Mouse (Mus musculus) midbrain, embryonic 12.5 days (tissue): ENCODE results near the gene 4930402K13Rik. TPM values are rescaled to one million over a fixed set of nuclear protein-coding genes. Genes with fewer than 3 reads are reported as not detected.
A peak's percentile ranks its signal among the peaks of the same experiment; 100 is the strongest.
"Not testable (repeated sequence)": the region's sequence is repeated elsewhere in the genome, so short reads cannot be mapped to it uniquely, and the experiment has no call there.

ENCODE experiments used
- ATAC-seq: fragments of 200-750 bp; cut with Nextera tagmentation; 2 replicates; pipeline ENCODE4 v1.8.0; 2017; ENCODE audit warnings: low read depth, moderate TSS enrichment, moderate library complexity; ENCODE audit not compliant: low FRiP score
- H3K27ac ChIP-seq: fragments of 300-500 bp; sonication (generic); replicated peaks from 2 replicates; pipeline ENCODE4 v1.5.1; 2016; ENCODE audit warnings: mild to moderate bottlenecking
- H3K27me3 ChIP-seq: fragments of 300-500 bp; sonication (generic); 2 replicates; pipeline ENCODE4 v1.6.1; 2016; ENCODE audit warnings: mild to moderate bottlenecking
- H3K36me3 ChIP-seq: fragments of 300-500 bp; sonication (generic); 2 replicates; pipeline ENCODE4 v1.6.1; 2016
- H3K4me1 ChIP-seq: fragments of 300-500 bp; sonication (generic); 2 replicates; pipeline ENCODE4 v1.6.1; 2016
- H3K4me2 ChIP-seq: fragments of 300-500 bp; sonication (generic); replicated peaks from 2 replicates; pipeline ENCODE4 v1.6.1; 2016; ENCODE audit warnings: mild to moderate bottlenecking, moderate library complexity
- H3K4me3 ChIP-seq: fragments of 300-500 bp; sonication (generic); 2 replicates; pipeline ENCODE4 v1.5.1; 2016; ENCODE audit warnings: mild to moderate bottlenecking
- H3K9ac ChIP-seq: fragments of 300-500 bp; sonication (generic); replicated peaks from 2 replicates; pipeline ENCODE4 v1.6.1; 2016; ENCODE audit warnings: mild to moderate bottlenecking, moderate library complexity
- H3K9me3 ChIP-seq: fragments of 300-500 bp; sonication (generic); 2 replicates; pipeline ENCODE4 v1.6.1; 2016; ENCODE audit warnings: mild to moderate bottlenecking
- WGBS: fragments of 180-500 bp; shearing (Covaris S2); methylation state at CpG from one replicate; pipeline ENCODE4 v1.1.7; 2016; 5-methylcytosine and 5-hydroxymethylcytosine counted together
- polyA plus RNA-seq: library from polyadenylated mRNA; unstranded; fragments of >200 nt; fragmentation: Nextera tagmentation; extraction: Ambion mirVana; gene quantifications from 2 replicates; pipeline ENCODE4 v1.2.1, GENCODE M21; 2016

The 4930402K13Rik gene
- not detected in 2 replicates for polyA plus RNA-seq

DNA sequence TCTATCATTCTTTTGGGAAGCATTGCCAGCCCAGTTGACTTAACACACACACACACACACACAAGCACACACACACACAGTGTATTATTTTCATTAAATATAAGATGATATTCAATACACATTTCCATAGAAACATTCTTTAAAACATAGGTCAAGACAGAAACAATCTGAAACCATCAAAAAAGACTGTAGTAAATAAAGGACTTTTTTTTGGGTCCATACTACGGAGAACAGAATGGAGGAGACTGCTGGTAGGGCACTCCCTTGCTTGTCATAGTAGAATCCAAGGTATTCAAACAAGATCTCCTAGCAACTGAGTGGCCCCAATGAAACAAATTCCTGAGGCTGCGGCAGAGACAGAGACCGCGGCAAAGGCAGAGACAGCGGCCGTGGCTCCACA, at the start of gene 4930402K13Rik:
TSS of gene 4930402K13Rik (plus strand) at position 301 of the 400 bp plus-strand sequence.
- H3K4me1 ChIP-seq = no peaks in the 10 kb centered on the region
- H3K36me3 ChIP-seq = no peaks in the 10 kb centered on the region
- ATAC-seq = no peak
- no peak within 1 kb of the TSS for H3K4me2 ChIP-seq
- no peak within 1 kb of the TSS for H3K27ac ChIP-seq
- 87% methylated on average over 6 of the region's 6 CpGs for WGBS
- H3K4me3 ChIP-seq = no peak within 1 kb of the TSS
- H3K9ac ChIP-seq = no peak within 1 kb of the TSS
- no peaks in the 10 kb centered on the region for H3K9me3 ChIP-seq
- no peaks in the 10 kb centered on the region for H3K27me3 ChIP-seq

- not testable (repeated sequence) for H3K27me3 ChIP-seq, H3K27ac ChIP-seq, H3K9ac ChIP-seq, ATAC-seq, H3K36me3 ChIP-seq, H3K4me2 ChIP-seq, H3K4me1 ChIP-seq, H3K4me3 ChIP-seq, H3K9me3 ChIP-seq
- WGBS = 30% methylated on average over 8 of the region's 9 CpGs
Measured at GRCm38 (mm10) chrX:9060952-9061351, 43.4 kb upstream of the 4930402K13Rik start.

DNA sequence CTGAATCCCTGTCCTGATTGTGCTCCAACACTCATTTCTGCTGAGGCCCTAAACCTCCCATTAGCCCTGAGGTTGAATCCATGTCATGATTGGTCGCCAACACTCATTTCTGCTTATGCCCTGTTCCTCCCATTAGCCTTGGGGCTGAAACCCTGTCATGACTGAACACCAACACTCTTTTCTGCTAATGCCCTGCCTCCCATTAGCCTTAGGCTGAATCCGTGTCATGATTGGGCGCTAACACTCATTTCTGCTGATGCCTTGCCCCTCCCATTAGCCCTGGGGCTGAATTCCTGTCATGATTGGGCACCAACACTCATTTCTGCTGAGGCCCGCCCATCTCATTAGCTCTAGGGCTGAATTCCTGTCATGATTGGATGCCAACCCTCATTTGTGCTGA, 42.3 kb upstream of the 4930402K13Rik start:
- no peak for ATAC-seq
- Histone ChIP-seq H3K4me2 (no peak overlapping the region), H3K9ac (no peak overlapping the region), H3K27me3 (no peaks in the 10 kb centered on the region), H3K4me1 (no peaks in the 10 kb centered on the region), H3K4me3 (no peak overlapping the region), H3K36me3 (no peaks in the 10 kb centered on the region), H3K27ac (no peak overlapping the region), H3K9me3 (no peaks in the 10 kb centered on the region; the same call in 1 of the 2 replicates)
- 85% methylated on average over 4 of the region's 4 CpGs for WGBS

GRCm38 (mm10) chrX:9062715-9063114, 41.6 kb upstream of the 4930402K13Rik start, which contains the start of gene Fthl17f:
Gene Fthl17f (plus strand): TSS chrX:9063015.
- H3K4me1 ChIP-seq, ATAC-seq, H3K4me3 ChIP-seq, H3K4me2 ChIP-seq, H3K27me3 ChIP-seq, H3K9me3 ChIP-seq, H3K27ac ChIP-seq, H3K36me3 ChIP-seq, H3K9ac ChIP-seq: not testable (repeated sequence)
- 91% methylated on average over 11 of the region's 11 CpGs for WGBS

GRCm38 (mm10) chrX:9077699-9078098, 26.7 kb upstream of the 4930402K13Rik start:
- H3K36me3 ChIP-seq, H3K27ac ChIP-seq, H3K4me3 ChIP-seq, H3K9me3 ChIP-seq, H3K27me3 ChIP-seq, H3K4me1 ChIP-seq, H3K9ac ChIP-seq, H3K4me2 ChIP-seq: not testable (repeated sequence)
- 0 out of 2 replicates have a peak, but pooled peaks have one; percentile 44 for ATAC-seq
- WGBS = 15% methylated on average over 9 of the region's 10 CpGs

GRCm38 (mm10) chrX:9095066-9095465, 9.3 kb upstream of the 4930402K13Rik start:
- H3K4me2 ChIP-seq, H3K4me1 ChIP-seq, H3K27me3 ChIP-seq, H3K36me3 ChIP-seq, ATAC-seq, H3K9ac ChIP-seq, H3K27ac ChIP-seq, H3K4me3 ChIP-seq, H3K9me3 ChIP-seq: not testable (repeated sequence)

GRCm38 (mm10) chrX:9110381-9110780, 6.0 kb downstream of the 4930402K13Rik start:
- 66% methylated on average over 2 of the region's 2 CpGs for WGBS

DNA sequence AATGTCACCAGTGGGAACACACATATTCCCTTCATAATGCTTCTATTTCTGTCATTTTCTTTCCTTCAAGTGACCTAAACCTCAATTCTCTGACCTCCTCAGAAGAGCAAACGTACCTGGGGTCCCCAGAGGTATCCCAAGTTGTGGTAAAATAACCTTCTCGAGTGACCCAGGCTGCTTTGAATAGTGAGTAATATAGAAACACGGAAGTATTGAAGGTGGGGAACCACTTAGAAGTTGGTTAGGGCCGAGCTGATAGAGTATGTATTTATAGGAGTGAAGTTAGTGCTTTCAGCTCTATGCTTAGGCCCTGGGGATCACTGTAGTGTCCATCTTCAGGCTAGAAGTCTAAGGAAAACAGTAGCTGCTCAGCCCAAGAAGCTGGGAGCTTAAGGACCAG, 20.6 kb downstream of the 4930402K13Rik start:
- ATAC-seq = no peak
- no peak overlapping the region for H3K4me3 ChIP-seq
- no peaks in the 10 kb centered on the region for H3K4me1 ChIP-seq
- no peak overlapping the region for H3K4me2 ChIP-seq
- no peaks in the 10 kb centered on the region for H3K27me3 ChIP-seq
- WGBS = 67% methylated on average over 4 of the region's 4 CpGs
- no peaks in the 10 kb centered on the region for H3K36me3 ChIP-seq
- H3K9ac ChIP-seq = no peak overlapping the region
- no peaks in the 10 kb centered on the region for H3K9me3 ChIP-seq
- no peak overlapping the region for H3K27ac ChIP-seq

More at GRCm38 (mm10) chrX:9110381-9110780, 6.0 kb downstream of the 4930402K13Rik start:
- Histone ChIP-seq H3K4me2 (no peak overlapping the region), H3K27me3 (no peaks in the 10 kb centered on the region), H3K27ac (no peak overlapping the region), H3K4me1 (no peaks in the 10 kb centered on the region), H3K36me3 (no peaks in the 10 kb centered on the region), H3K4me3 (no peak overlapping the region), H3K9ac (no peak overlapping the region), H3K9me3 (no peaks in the 10 kb centered on the region)
- ATAC-seq = no peak

DNA sequence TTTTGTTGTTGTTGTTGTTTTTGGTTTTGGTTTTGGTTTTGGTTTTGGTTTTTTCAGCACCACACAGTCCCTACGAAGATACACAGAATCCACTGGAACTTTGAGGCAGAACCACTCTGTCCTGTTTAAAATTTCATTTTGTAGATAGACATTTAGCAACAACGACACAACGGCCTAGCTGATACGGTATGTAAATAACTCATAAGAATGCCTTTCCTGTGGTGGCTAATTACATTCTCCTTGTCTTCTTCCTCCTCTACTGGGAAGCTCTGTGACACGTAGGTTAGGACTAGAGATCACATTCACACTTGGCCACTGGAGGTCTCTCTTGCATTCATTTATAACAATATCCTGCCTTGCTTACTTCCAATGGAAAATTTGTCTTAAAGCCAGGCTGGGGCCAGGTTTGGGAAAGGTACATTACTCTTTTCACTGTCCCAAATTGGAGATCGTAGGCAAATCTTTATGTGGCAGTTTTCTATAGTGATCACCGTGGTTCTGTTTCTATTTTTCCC, 24.0 kb downstream of the 4930402K13Rik start:
- 47% methylated on average over 7 of the region's 7 CpGs for WGBS
- Histone ChIP-seq H3K27me3 (no peaks in the 10 kb centered on the region), H3K4me1 (no peaks in the 10 kb centered on the region), H3K9ac (no peak overlapping the region), H3K4me3 (no peak overlapping the region), H3K36me3 (no peaks in the 10 kb centered on the region), H3K9me3 (no peaks in the 10 kb centered on the region), H3K4me2 (no peak overlapping the region), H3K27ac (no peak overlapping the region)
- ATAC-seq = no peak

DNA sequence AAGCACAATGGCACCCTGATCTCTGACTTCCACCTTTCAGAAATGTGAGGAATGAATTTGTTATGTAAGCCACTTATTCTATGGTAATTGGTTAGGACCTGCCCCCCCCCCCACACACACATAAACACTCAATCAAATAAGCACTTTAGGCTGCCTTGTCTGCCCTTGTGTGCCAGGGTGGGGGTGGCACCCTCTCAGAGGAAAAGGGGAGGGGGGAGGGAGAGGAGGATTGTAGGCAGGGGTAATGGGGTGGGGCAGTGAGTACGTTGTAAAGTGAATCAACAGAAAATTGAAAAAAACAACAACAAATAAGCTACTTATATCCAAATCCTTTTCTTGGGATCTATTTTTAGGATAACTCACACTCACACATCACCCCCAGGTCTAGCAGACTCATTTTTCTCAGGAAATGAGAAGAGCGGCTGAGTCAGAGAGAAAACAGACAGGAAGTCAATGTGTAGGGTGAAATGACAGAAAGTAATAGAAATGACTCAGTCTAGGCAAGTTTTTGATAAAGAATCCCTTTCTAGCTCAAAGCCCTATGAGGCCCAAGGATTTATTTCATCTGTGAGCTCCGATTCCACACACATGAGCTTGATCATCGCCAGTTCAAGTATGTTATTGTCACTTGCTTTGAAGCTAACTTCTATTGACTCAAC, 35.1 kb downstream of the 4930402K13Rik start:
- 81% methylated on average over 4 of the region's 4 CpGs for WGBS
- no peaks in the 10 kb centered on the region for H3K9me3 ChIP-seq
- no peak overlapping the region for H3K27ac ChIP-seq
- H3K9ac ChIP-seq = no peak overlapping the region
- no peaks in the 10 kb centered on the region for H3K36me3 ChIP-seq
- no peaks in the 10 kb centered on the region for H3K4me1 ChIP-seq
- no peak overlapping the region for H3K4me3 ChIP-seq
- no peak overlapping the region for H3K4me2 ChIP-seq
- ATAC-seq = no peak
- no peaks in the 10 kb centered on the region for H3K27me3 ChIP-seq

DNA sequence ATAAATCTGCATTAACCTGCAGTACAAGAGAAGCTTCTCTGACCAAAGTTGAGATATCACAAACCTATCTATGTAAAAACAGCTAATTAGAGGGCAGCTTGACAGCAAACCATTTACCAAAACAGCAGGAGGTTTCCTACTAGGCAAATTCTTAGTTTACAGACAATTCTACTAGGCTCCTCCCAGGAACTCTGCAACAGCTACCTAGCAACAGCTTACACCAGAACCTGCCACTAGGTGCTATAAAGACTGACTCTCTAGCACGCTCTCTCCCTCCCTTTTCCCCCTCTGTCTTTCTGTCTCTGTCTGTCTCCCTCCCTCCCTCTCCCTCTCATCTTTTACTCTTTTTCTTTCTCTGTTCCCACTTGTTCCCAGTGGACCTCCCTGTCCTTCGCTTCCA, 38.3 kb downstream of the 4930402K13Rik start:
- no peaks in the 10 kb centered on the region for H3K4me1 ChIP-seq
- no peak overlapping the region for H3K4me2 ChIP-seq
- H3K9ac ChIP-seq = no peak overlapping the region
- no peak for ATAC-seq
- no peak overlapping the region for H3K27ac ChIP-seq
- no peaks in the 10 kb centered on the region for H3K27me3 ChIP-seq
- no peaks in the 10 kb centered on the region for H3K9me3 ChIP-seq
- H3K36me3 ChIP-seq = no peaks in the 10 kb centered on the region
- WGBS = 39% methylated on average over 2 of the region's 2 CpGs
- H3K4me3 ChIP-seq = no peak overlapping the region
